Mouse (Mus musculus) inflammation-experienced regulatory T-cells, adult 6 months (primary cell): ENCODE data around the gene Slc44a5. TPM values are rescaled to one million over a fixed set of nuclear protein-coding genes. Genes with fewer than 3 reads are reported as not detected.

Experiments
- ATAC-seq: one replicate; pipeline ENCODE4 v1.8.0; 2017
- polyA plus RNA-seq, 3 experiments: library from polyadenylated mRNA; unstranded; fragments of 100-300 nt; shearing (Covaris generic); gene quantifications; one replicate each; pipeline ENCODE4 v1.2.1; 2017

Slc44a5 gene
- not detected for polyA plus RNA-seq

DNA sequence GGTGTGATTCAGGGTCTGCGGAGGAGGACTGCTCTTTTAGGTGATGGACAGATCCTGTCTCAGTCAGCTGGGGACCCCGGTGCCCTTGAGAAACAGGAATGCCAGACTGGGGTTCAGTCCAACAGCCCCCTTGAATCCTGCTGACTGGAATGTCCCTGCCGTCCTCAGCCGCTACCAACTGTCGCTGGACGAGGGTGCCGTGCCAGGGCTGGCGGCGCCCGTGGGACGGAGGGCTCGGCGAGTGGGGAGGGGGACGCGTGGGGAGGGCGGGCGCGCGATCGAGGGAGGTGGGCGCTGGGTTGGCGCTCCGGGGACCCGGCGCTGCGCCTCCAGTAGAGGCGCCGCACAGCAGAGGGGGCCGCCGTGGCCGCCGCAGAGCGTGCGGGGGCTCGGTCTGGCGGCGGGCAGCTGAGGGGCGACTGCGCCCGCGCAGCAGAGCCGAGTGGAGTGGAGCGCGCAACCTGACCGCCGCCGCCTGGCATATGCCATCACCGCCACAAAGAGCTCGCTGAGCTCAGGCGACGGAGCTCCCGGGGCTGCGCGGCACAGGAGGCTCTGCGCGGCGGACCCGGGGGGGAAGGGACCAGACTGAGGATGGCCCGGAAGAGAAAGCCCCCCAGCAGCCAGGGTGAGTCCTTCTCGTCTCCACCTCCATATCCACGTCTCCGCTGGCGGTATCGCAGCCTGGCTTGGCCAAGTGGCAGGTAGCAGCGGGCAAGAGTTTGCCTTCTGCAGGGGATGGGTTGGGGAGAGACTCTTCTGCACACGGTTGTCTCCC lies at the start of gene Slc44a5:
Gene Slc44a5 (plus strand): TSS at position 266 of the 778 bp plus-strand sequence.
- ATAC-seq, result no peak

DNA sequence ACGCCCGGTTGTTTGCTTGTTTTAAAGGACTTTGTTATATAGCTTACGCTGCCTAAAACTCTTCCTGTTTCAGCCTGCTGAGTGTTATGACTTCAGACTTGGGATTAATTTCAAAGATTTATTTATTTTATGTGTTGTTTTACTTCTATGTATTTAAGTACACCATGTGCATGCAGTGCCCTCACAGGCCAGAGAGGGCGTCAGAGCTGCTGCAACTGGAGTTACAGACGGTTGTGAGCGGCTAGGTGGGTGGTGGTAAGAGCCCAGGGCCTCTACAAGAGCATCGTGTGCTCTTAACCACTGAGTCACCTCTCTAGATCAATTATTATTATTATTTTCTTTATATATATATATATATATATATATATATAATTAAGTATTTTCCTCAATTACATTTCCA lies 46.9 kb upstream of the Slc44a5 start:
- no peak for ATAC-seq

DNA sequence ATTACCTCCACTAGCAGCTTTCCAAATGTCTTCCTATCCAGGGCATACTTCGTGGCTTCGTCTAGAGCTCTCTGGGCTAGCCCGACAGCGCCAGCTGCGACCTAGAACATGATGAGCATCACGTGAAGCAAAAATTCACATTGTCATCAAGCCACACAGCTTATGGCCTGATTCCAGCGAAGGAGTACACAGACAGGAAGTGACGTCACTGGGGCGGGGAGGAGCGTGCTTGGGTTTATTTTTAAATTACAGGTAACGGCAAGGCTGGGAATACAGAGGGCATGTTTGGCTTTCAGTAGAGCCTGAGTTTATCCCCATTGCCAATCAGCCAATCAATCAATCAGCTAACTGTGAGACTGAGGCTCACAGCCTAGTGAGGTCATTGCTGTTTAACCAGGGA lies 43.7 kb upstream of the Slc44a5 start:
- ATAC-seq, result peak; percentile 63

- ATAC-seq, result no peak
These were observed 40.8 kb upstream of the Slc44a5 start for GRCm38 (mm10) chr3:153932461-153932860.

DNA sequence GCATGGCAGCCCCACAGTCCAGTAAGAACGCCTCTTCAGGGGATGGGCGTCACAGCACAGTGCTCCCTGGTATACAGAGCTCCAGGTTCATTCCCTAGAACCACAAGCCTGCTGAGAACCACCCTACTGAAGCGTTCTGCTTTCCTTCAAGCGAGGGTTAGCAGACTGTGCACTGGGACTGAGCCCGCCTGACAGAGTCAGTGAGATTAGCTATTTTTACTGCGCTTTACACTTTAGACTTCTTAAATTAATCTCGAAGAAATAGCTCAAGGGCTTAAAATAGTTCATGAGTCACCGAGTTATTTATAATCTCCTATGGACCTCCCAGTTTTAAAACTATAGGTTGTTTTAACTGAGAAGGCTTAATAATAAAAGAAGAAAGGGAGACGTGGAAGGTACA lies 37.4 kb upstream of the Slc44a5 start:
- no peak for ATAC-seq

DNA sequence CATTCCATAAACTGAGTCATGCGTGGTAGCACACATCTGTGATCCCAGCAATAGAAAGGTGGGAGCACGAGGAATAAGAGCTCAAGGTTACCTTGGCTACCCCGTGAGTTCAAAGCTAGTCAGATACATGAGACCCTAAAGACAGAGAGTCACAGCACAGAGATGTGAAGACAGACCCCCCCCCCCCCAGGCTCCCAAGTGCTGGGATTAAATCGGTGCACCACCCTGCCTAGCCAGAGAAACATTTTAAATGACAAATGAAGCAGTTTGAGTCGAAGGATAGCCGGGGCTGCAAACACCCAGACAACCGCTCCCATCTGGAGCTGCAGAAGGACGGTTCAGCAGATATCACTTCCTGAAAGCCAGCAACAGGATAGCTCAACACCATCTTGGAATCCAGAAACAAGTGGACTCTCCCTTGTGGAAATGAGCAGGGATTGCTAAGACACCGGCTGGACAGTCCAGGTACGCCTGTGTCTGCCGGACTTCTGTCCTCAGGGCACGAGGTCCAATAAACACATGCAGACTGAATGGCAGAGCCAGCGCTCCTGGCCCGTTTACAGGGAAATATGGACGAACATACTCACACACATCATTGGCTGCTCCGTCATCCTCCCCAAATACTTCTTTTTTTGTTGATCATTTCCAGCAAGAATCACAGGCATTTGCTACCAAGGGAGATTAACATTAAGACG lies 36.0 kb upstream of the Slc44a5 start:
- no peak for ATAC-seq

- no peak for ATAC-seq
These were observed 33.2 kb upstream of the Slc44a5 start for GRCm38 (mm10) chr3:153940021-153940420.

DNA sequence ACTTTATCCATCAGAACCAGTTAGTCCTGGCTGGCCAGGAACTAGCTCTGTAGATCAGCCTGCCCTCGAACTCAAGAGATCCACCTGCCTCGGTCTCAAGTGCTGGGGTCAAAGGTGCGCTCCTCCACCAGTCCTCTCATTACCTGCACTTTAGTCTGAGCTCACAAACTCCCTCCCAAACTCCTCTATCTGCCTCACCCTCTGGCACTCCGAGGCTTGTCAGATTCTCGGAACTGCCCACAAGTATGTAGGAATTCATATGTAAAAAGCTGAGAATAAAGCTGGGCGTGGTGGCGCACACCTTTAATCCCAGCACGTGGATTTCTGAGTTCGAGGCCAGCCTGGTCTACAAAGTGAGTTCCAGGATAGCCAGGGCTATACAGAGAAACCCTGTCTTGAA lies 32.8 kb upstream of the Slc44a5 start:
- ATAC-seq, result no peak

GRCm38 (mm10) chr3:153941613-153942012 lies 31.6 kb upstream of the Slc44a5 start:
- ATAC-seq, result no peak

DNA sequence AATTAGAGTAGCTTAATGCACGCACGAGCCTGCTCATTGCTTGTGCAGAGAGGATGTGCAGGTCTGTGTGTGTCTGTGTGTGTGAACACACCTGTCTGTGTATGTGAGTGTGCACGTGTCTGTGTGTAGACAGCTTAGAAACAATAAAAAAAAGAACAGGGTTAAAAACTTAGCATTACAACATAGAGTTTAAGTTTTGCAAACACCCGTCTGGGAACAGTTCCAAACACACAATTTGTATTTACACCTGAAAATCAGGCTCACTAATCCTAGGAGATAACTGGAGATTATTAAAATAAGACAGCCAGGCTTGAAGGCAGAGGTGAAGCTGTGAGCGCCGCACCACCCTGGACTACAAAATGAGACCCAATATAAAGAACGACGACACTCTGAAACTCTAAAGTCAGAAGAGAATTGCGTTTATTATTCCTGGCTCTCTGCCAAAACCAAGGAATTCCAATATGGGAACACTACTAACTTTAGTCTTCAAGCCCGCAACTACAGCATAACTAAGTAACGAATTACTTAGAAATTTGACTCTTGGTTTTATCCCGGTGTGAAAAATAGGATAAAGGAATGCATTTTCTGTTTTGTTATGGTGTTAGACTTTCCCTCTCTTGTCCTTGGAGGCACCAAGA lies 30.1 kb upstream of the Slc44a5 start:
- no peak for ATAC-seq

DNA sequence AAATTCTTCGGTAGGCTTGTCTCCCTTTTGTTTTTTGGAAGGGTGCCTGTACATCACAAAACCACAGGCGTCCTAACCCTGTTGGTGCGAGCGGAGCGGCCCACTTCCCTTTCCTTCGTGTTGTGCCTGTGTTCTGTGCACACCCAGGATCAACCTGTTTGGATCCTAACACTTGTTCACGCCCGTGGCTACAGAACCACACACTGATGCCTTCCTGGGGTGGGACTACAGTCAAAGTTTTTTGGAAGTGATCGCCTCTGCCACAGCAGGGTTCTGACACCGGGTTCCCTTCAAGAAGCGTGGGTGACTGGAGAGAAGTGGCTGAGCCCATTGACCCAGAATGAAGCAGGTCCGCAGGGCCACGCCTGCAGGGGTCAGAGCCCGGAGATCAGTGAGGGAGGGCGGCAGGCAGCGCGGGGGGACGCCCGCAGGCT lies 29.3 kb upstream of the Slc44a5 start:
- ATAC-seq, result peak; percentile 53

GRCm38 (mm10) chr3:153944335-153944990 lies 28.8 kb upstream of the Slc44a5 start, which contains the start of gene Acadm:
Gene Acadm (minus strand): TSS chr3:153944632.
- ATAC-seq, result peak; percentile 85

GRCm38 (mm10) chr3:153947271-153947670 lies 26.0 kb upstream of the Slc44a5 start:
- no peak for ATAC-seq

DNA sequence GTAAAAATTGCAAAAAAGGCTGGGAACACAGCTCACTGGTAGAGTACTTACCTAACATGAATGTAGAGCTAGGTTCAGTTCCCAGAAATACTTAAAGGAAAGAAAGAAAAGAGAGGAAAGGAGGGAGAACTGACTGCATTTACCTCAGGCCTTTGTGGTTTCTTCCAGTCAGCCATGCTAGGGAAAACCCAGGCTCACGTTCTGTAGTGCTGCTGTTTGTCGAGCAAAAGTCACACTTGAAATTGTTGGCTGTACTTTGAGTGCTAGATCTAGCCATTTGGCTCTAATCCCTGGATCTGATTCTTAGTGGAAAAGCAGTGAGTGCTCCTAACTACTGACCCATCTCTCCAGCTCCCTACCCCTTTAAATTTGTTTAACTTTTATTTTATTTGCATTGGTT lies 25.1 kb upstream of the Slc44a5 start:
- no peak for ATAC-seq

DNA sequence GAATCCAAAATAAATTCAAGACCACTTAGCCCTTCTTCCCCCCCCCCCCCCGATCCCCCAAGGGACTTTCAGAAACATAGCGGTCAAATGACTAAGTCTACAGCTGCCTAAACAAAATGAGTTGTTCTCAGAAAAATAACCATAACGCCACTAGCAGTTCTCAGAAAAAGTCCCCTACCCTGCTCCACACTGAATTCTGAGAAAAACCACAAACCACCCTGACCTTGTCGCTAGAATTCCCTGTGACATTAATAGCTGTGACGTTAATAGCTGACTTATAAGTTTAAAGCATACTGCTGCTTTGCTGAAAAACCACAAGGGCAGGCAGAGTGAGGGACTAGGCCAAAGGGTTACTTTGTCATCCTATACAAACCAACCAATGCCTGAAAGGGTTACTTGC lies 15.3 kb upstream of the Slc44a5 start:
- no peak for ATAC-seq

GRCm38 (mm10) chr3:153959035-153959730 lies 14.1 kb upstream of the Slc44a5 start:
- ATAC-seq, result peak; percentile 61

GRCm38 (mm10) chr3:153959731-153960207 lies 13.5 kb upstream of the Slc44a5 start:
- ATAC-seq, result no peak

DNA sequence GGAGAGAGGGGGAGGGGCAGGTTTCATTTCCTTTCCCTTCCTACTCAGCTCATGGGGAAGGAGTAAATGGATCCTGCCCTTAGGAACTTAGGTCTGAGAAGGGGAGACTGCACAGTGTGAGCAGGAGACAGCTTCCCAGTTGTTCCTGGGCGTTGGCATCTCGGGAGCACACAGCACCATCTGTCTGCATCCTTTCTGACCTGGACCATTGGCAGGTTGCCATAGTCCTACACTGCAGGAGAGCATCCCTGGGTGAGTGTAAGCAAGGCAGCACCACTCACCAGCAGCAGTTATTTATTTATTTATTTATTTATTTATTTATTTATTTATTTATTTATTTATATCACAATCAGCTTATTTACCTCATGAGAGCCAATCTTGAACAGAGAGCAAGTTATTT lies 12.4 kb upstream of the Slc44a5 start:
- no peak for ATAC-seq

DNA sequence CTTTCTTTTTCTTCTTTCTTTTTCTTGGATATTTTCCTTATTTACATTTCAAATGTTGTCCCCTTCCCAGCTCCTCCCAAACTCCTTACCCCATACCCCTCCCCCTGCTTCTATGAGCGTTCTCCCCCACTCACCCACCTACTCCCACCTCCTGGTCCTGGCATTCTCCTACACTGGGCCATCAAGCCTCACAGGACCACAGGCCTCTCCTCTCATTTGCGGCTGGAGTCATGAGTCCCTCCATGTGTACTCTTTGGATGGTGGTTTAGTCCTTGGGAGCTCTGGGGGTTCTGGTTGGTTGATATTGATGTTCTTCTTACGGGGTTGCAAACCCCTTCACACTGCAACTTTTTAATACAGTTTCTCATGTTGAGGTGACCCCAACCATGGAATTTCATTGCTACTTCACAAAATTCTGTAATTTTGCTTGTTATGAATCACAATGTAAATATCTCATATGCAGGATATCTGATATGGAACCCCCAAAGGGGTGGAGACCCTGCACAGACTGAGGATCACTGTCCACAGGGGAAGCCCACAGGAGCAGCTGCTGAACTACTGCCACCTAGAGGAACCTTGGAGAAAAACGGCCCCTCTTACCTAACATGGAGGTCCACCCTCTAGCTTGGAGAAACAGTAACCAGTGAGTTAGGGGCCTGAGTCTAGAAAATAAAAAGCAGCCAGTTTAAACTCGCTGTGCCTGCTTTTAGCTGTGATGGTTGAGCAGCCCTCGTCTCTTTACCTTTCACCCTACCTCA lies 11.4 kb upstream of the Slc44a5 start:
- ATAC-seq, result no peak

DNA sequence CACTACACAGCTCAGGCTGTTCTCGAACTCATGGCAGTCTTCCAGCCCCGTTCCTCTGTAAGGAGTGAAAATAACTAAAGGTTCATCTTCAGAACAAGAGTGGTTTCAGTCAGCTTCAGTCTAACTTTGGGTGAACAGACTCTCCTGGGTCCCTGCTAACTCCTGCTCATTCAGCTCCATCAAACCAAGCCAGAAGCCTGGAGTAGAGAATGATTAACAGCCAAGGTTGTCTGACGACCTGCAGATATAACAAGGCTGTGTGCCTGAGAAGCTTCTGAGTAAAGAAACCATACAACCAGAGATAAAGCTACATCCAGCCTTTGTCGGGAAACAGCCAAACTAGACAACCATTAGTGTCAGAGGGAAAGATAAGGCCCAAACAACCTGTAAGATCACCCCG lies 5.8 kb upstream of the Slc44a5 start:
- ATAC-seq, result no peak

- ATAC-seq, result no peak
These were observed 4.7 kb upstream of the Slc44a5 start for GRCm38 (mm10) chr3:153968549-153968948.
